Mouse (Mus musculus) cerebellum, postnatal 14 days (tissue): ENCODE measurements around the gene Lrrc8b.

Source experiments
- DNase-seq, 2 experiments: peaks; one replicate each; pipeline ENCODE4 v3.0.0; 2021; ENCODE audit warnings: mixed read lengths in 2 of 2

The Lrrc8b gene

GRCm38 (mm10) chr5:105484247-105484646 lies 68.7 kb downstream of the Lrrc8b start:
- DNase-seq = peak; percentile 38 to 68

- DNase-seq = peak; percentile 54 to 66
These were observed 69.3 kb downstream of the Lrrc8b start for GRCm38 (mm10) chr5:105484891-105485290.

DNA sequence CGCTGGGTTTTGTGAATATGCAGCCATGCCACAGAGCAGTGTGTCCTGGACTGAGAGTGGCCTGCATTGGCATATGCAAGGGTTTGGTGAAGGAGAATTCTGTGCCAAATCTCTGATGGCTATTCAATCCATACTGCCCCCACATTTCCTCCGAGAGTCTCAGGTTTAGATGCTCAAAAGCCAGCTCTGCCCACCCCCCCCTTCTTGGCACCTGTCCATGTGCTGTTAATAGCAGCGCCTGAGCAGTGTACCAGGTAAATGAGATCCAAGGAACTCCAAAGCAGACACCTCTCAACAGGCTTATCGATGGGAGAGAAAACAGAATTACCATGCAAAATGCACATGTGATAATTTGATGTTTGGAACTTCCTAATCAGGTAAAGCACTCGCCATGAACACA lies 74.6 kb downstream of the Lrrc8b start:
- peak; percentile 18 to 50 for DNase-seq

- peak; percentile 61 to 62 for DNase-seq
These were observed 75.8 kb downstream of the Lrrc8b start for GRCm38 (mm10) chr5:105491389-105491788.

DNA sequence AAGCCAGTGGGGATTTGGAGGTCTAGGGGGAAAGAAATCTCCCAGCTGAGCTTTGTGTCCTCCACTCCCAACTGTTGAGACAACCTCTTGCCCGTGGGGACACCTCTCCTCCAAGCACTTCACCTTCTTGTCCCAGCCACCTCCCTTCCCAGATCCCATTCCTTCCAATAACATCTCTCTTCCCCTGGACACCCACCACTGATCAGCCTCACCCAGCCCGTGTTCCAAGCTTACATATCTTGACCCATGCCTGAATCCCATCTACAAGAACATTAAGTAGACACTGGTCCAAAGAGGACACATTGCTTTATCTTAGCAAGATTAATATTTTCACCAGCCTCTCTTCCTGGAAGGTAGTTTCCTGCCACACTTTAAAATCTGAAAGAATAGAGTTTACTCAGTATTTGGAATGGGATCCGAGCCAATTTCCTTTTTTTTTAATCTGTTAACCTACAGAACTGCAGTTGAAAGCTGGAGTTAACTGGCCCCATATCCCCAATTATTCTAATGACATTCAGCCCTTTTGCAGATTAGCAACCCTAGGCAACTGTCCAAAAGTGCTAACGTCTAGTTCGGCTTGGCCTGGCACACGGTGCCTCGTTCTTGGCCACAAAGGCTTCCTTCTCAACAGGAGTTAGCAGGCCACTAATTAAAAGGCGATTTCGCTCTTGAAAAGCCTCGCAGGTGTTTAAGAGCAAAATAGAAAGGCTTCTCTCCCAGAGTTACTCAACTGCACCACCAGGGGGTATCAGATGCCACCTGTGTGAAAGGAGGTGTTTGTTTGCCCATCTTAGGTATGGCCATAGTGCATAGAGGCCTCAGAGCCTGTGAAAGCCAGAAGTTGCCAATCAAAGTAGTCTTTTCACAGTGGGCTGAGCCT lies 77.0 kb downstream of the Lrrc8b start:
- peak; percentile 78 to 86 for DNase-seq

DNA sequence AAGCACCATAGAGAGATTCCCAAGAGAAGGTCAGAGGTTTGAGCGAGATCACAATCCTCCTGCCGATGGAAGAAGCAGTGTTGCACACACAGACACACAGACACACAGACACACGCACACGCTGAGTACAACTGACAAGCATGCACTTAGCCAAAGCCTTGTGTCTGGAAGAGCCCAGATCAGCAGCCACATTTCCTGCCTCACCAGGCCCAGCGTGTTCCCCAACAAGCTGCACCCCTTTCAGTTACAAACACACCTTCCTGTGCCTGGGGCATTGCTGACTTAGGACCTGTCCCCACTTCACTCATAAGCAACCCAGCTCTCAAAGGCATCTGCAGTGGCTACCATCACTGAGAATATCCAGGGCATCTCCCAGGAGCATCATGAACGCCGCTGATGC lies 77.8 kb downstream of the Lrrc8b start:
- no peak for DNase-seq

DNA sequence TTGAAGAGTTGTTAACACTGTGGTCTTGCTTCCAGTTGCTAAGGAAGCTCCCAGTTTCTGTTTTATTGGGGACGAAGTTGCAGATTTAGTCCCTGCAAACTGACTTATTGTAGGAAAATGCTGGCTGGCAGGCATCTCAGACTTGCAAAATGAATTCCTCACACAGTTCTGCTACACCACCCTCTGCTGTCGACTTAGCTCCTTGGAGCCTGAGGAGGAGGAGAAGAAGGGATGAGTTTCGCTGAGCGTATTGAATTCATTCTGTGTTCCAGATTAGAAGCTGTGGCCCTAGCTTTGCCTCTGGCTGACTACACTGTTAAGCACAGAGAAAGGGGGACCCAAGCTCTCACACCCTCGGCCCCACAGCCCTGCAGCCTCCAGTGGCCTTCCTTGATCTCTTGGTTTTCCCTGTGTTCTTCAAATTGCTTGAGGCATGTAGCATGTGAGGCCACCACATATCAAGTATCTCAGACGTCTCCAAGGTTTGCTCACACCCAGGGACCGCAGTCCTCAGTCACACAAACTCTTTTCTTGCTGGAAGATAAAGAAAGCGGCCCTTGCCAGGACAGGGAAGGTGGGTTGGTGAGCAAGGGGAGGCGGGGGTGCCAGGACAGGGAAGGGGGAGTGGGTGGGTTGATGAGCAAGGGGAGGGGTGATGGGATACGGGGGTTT lies 78.8 kb downstream of the Lrrc8b start:
- DNase-seq = no peak

DNA sequence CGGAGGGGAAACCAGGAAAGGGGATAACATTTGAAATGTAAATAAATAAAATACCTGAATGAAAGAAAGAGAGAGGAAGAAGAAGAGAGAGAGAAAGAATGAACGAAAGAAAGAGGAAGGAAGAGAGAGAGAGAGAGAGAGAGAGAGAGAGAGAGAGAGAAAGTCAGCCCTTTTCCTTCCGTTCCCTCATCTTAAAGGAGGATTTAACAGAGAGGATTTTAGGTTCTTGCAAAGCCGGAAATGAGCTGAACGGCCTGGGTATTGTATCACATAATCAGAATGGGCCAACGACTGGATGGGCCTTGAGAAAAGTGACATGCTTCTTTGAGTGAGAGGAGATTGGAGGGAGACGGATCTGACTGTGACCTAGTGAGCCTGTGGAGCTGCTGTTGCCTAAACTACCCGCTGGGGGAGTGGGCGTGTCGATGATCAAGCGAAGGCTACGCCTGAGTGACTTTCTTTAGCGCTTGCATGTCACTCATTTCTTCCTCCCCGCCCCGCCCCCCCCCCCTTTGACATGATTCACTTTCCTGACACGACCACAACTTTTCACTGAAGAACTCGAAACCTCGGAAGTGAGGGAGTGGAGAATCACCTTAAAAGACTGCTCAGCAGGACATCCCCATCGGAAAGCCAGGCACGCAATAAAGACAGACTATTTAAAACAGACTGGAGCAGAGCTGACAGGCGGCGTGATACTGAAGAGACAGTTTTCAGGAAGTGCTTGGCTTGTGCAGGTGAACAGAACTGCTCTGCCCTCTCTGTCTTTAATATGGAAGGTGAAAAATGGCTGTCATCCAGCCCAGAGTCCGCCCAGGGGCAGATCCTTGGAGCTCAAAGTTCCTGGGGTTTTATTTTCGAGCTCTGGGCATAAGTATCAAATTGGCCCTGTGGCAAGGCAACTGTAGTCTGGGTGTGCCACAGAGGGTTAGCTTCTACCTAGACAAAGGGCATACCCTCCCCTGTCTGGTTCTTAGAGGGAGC lies 79.6 kb downstream of the Lrrc8b start:
- DNase-seq = peak; percentile 34 to 56

DNA sequence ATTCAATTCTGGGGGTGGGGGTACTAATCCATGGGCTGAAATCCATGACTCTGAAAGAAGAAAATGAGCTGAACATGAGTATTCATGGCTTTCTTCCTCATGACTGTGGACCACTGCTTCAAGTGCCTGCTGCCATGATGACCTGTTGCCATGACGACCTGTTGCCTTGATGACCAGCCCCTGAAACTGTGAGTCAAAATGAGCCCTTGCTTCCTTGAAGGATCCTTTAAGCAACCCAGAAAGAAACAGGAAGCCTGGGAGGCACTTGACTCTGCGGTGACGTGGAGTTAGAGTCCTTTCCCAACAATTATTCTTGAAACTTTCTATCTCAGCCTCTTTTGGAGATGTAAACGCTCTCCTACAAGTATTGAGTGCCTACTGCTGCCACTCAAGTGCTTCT lies 80.6 kb downstream of the Lrrc8b start:
- DNase-seq = no peak

GRCm38 (mm10) chr5:105496586-105496985 lies 81.0 kb downstream of the Lrrc8b start:
- no peak for DNase-seq

- DNase-seq = no peak
These were observed 82.9 kb downstream of the Lrrc8b start for GRCm38 (mm10) chr5:105498429-105499000.

DNA sequence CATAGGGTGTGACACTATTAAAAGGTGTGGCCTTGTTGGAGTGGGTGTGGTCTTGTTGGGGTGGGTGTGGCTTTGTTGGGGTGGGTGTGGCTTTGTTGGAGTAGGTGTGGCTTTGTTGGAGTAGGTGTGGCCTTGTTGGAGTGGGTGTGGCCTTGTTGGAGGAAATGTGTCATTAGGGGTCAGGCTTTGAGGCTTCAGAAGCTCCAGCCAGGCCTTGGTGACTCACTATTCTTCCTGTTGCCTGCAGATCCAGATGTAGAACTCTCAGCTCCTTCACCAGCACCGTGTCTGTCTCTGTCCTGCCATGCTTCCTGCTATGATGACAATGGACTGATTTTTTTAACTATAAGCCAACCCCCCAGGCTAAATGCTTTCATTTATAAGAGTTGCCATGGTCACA lies 83.8 kb downstream of the Lrrc8b start:
- DNase-seq = no peak

DNA sequence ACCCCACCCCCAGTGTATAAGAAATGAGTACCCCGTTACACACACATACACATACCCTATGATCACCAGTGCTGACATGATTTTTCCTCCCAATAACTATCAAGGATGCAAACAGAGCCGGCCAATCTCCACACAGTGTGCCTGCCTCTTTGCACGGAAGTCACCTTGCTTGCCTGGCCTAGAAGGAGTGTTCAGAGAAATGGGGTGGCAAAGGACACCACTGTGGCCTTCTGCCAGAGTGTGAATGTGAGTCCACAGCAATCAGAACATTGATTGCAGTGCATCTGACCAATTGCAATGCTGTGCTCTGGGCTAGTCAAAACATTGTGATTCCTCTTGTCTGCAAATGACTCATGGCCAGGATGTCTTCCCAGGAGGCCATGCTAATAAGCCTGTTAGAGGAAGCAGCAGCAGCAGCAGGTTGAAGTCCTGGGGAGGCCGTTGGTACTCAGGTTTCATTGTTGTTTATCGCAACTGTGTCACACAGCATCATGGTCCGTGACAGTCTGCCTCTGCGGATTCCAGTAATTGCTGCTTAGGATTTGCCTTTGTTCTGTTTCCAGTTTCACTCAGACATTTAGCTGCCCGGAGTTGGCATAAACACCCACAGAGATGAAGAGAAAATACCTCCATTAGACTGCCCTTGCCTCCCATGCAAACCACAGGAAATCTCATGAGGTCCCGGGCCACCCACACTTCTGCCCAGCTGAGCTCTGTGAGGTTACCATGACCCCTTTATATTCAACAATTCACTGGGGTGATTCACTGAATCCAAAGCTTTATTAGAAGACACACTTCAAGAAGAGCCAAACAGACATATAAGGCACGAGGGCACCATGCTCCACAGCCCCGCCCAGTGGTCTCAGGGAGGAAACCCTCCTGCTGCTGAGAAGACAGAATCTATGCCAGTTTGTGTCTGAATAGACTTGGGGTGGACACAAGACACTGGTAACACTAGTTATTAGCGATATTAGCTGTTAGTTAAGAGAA lies 84.9 kb downstream of the Lrrc8b start:
- DNase-seq = no peak

GRCm38 (mm10) chr5:105501136-105501535 lies 85.6 kb downstream of the Lrrc8b start:
- DNase-seq = no peak

DNA sequence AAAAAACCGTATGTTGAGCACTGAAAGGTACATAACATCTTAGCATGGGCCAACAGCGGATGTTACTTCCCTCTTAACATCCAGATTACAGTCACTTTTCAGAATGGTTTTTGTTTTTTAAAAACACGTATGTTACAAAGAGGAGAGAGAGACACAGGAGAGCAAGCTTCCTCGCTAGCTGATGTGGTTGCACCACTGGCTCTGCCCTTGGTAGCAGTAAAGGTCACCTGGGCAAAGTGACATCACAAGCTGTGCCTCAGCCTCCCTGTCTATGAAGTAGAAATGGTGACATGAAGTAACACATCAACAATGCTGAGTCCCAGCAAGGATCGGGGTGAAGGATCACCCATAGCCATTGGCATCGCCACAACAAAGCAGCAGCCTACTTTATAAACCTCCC lies 93.2 kb downstream of the Lrrc8b start:
- DNase-seq = no peak

DNA sequence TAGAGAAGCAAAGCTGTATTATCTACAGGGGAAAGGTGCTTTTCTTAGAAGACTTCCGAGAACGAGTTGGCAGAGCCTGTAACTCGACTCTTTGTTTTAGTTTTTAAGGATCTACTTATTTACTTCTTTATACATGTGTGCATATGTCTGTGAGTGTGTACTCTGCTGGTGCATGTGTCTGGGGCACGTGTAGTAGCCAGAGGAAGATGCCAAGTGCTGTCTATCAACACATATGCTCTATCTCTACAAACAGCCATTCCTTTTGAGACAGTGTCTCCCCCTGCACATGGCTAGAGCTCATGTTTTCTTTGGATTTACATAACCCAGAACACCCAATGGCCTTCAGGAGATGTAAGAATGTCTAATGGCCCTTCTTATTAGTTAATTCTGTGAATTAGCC lies 96.7 kb downstream of the Lrrc8b start:
- no peak for DNase-seq

- DNase-seq = no peak
These were observed 100.0 kb downstream of the Lrrc8b start for GRCm38 (mm10) chr5:105515532-105515931.

GRCm38 (mm10) chr5:105516290-105516689 lies 100.7 kb downstream of the Lrrc8b start:
- no peak for DNase-seq

DNA sequence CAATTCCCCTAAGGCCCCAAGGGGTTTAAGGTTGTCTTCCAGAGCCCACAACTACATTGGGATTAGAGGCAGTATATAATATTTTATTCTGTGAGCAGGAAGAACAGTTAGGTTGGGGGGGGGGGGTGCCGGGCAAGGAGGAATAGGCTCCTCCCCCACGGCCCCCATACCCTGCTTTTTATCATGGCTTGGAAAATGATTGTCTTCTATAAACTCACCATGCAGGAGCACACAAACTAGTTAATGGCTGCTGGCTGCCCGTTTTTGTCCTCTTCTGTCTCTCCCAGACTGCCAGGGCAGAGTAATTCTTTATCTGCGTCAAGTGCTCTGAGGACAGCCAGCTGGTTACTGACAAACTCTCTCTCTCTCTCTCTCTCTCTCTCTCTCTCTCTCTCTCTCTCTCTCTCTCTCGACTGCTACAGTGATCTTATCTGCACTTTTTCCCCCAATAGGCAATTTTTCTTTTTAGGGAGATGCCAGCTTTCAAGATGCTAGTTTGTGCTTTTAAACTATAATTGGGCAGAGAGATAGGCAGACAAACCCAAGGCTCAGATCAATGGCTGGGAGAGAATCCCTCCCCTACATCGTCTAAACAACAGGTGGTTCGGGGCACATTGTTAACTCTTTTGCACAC lies 102.5 kb downstream of the Lrrc8b start:
- DNase-seq = no peak

DNA sequence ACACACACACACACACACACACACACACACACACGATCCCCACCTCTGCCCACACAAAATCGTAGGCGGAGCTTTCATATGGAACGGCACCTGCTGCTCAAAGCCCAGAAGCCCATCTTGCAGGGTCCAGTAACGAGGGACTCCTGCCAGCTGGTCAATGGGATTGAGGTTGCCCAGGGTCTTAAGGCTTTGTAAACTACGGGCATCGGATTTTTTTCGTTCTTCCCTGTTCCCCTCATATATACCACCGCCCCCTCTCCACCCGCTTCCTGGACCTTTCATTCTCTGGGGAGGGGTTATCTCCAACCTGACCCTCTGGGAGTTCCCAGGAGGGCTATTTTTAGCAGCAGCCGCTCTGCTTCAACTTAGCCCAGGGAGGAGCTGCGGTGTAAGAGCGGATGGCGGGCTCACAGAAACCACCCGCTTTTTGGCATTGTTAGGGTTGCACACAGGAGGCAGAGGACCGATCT lies 103.1 kb downstream of the Lrrc8b start:
- DNase-seq = peak; percentile 31 to 36
